Mouse (Mus musculus) macrophage (primary cell): ENCODE data around the gene Ccdc8. TPM values are rescaled to one million over a fixed set of nuclear protein-coding genes. Genes with fewer than 3 reads are reported as not detected.

ENCODE experiments used
- H3K27ac ChIP-seq: fragments of 350-480 bp; formaldehyde crosslinking; 2 replicates; pipeline ENCODE4 v1.9.0; 2021
- H3K36me3 ChIP-seq: fragments of 350-480 bp; formaldehyde crosslinking; 2 replicates; pipeline ENCODE4 v1.9.0; 2021; ENCODE audit errors: inconsistent target
- H3K4me3 ChIP-seq: fragments of 350-480 bp; formaldehyde crosslinking; 2 replicates; pipeline ENCODE4 v1.9.0; 2021; ENCODE audit errors: inconsistent target
- H3K79me2 ChIP-seq: fragments of 350-480 bp; formaldehyde crosslinking; 2 replicates; pipeline ENCODE4 v1.9.0; 2021; ENCODE audit errors: inconsistent target
- WGBS: methylation state at CpG from one replicate; pipeline ENCODE4 v1.1.7; 2026; ENCODE audit warnings: inconsistent platforms; ENCODE audit not compliant: missing documents; 5-methylcytosine and 5-hydroxymethylcytosine counted together
- polyA plus RNA-seq: library from polyadenylated mRNA; stranded (reverse); fragments of 250-400 nt; gene quantifications from 3 replicates; pipeline ENCODE4 v1.2.4, GENCODE M21; 2018; ENCODE audit warnings: inconsistent platforms

Ccdc8 gene
- polyA plus RNA-seq, 1 experiment from 2014 or later, result 0.03 TPM

DNA sequence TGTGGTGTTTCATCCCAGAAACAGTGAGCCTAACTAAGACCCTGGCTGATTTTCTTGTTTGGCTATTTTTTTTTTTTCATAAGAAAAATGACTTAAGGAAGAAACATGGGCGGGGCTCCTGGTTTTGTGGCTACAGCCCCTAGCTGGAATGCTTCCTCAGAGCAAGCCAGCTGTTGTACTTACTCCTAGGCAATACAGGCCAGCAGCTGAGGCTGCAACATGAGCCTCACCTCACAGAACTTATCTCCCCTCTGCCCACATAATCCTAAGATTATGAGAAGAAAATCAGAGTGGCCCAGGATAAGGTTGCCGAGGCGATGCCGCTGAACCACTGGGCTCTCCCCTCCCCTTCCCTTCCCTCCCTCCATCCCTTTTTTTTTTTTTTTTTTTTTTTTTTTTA, 36.8 kb upstream of the Ccdc8 start:
- no peaks in the 10 kb centered on the region for H3K36me3 ChIP-seq
- WGBS, result 71% methylated on average over 3 of the region's 4 CpGs
- H3K4me3 ChIP-seq, result no peak overlapping the region
- no peaks in the 10 kb centered on the region for H3K79me2 ChIP-seq
- H3K27ac ChIP-seq, result no peak overlapping the region

DNA sequence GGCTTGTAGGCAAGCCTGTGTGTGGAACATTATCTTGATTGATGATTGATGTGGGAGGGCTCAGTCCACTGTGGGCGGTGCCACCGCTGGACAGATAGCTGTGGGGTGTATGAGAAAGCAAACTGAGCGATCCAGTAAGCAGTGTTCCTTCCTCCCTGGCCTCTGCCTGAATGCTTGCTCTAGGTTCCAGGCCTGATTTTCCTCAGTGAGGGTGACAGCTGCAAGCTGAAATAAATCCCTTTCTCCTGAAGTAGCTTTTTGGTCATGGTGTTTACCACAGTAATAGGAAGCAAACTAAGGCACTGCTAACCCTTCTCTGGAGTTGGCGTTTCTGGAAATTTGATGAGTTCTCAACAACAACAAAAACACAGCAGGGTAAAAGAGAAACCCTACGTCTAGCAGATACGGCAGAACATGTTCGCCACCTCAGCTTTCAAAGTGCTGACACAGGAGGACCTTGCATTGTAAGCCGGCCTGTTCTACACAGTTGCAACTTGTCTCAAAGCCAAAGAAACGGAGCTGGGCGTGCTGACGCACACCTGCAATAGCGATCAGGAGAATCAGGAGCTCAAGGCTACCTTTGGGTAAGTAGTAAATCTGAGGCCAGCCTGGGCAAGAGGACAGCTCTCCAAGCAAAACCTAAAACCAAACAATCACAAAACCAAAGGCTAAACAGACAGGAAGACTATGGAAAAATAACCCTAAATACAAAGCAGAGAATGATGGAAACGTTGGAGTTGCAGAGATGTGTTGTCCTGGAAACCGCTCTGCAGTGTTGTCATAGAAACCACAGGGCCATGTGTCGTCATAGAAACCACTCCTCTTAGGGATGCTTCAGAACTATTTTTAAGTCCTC, 35.9 kb upstream of the Ccdc8 start:
- H3K36me3 ChIP-seq, result no peaks in the 10 kb centered on the region
- no peak overlapping the region for H3K4me3 ChIP-seq
- no peak overlapping the region for H3K27ac ChIP-seq
- WGBS, result 85% methylated on average over 15 of the region's 15 CpGs
- no peaks in the 10 kb centered on the region for H3K79me2 ChIP-seq

DNA sequence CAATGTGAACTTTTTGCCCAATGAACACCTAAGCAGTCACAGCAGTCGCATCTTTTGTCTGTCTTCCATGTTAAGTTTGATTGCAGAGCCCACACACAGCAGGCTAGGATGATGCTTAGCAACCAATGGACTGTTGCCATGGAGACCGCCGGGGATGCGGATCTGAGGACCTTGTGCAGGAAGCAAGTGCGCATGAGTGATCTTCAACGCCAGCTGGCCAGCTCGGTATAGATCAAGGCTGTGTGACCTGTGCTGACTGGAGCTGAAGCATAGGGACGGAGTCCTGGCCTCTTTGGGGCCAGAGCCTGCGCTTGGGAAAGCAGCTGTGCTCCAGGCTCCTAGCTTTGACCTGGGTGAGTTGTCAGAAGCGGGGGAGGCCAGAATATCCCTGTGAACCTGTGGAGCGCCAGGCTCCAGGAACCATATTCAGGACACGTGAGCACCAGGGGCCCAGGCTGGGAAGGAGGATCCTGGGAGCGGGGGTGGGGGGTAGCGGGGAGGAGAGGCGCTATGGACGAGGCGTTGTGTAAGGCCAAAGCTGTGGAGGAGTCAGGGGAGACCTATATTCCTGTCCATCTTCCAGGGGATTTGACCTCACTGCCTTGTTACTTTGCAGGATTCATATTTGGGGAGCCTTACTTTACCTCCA, 32.8 kb upstream of the Ccdc8 start, which contains the start of gene Pnmal1:
Gene Pnmal1 (plus strand): TSS at position 141 of the 649 bp plus-strand sequence.
- H3K27ac ChIP-seq, result no peak within 1 kb of the TSS
- no peaks in the 10 kb centered on the region for H3K36me3 ChIP-seq
- H3K4me3 ChIP-seq, result no peak within 1 kb of the TSS
- no peaks in the 10 kb centered on the region for H3K79me2 ChIP-seq
- WGBS, result 64% methylated on average over 16 of the region's 17 CpGs

DNA sequence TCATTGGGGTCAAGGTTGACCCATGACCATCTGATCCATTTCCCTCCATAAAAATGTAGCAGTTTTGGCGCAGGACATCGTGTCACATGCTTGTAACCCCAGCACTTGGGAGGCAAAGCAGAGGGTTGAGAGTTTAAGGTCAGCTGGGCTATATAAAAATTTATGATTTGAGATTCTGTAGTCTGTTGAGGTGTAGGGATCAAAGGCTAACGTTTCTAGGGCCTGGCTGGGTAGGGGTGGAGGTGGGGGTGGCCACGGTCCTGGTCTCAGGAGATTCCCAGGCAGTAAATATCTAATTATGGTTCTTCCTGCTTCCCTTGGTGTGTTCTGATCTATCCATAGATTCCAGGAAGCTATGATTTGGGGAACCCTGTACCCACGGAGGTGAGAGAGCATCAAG, 30.8 kb upstream of the Ccdc8 start:
- H3K36me3 ChIP-seq, result no peaks in the 10 kb centered on the region
- no peaks in the 10 kb centered on the region for H3K79me2 ChIP-seq
- no peak overlapping the region for H3K4me3 ChIP-seq
- H3K27ac ChIP-seq, result no peak overlapping the region
- WGBS, result 83% methylated on average over 5 of the region's 5 CpGs

DNA sequence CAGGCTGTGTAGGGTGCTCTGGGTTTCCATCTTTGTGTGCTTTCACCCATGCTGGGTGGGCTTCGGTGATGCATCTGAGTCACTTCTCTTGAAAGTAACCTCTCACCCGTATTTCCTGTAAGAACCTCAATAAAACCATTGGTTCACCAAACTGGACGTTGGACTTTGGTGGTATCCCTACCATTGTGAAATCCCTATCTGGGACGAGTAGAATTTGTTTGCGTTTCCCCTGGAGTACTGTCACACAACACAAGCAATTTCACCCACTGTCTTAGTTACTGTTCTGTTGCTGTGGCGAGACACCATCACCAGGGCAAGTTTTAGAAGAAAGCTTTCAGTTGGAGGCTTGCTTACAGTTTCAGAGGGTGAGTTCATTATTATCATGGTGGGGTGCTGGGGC, 24.1 kb upstream of the Ccdc8 start:
- Histone ChIP-seq H3K27ac (no peak overlapping the region), H3K4me3 (no peak overlapping the region)

DNA sequence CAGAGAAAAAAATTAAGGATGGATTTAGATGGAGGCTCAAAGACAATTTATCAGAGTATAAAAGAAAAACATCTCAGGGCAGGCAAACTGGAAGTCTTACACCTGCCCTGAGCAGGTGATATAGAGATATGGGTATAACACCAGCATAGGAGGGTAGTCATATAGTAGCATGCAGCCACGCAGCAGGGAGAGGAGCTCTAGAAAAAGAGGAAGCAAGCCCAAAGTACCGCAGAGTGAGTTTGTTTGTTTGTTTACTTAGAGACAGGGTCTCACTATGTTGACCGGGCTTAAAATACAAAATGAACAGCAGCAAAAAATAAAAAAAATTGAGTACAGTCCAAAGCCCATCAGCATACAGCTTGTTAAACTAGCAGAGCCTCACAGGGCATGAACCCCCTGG, 21.3 kb upstream of the Ccdc8 start:
- Histone ChIP-seq H3K4me3 (no peak overlapping the region), H3K79me2 (no peaks in the 10 kb centered on the region), H3K27ac (no peak overlapping the region), H3K36me3 (no peaks in the 10 kb centered on the region)
- WGBS, result 23% methylated on average over 3 of the region's 3 CpGs

More for the DNA sequence above, 24.1 kb upstream of the Ccdc8 start:
- Histone ChIP-seq H3K36me3 (no peaks in the 10 kb centered on the region), H3K79me2 (no peaks in the 10 kb centered on the region)
- WGBS, result 69% methylated on average over 6 of the region's 6 CpGs

DNA sequence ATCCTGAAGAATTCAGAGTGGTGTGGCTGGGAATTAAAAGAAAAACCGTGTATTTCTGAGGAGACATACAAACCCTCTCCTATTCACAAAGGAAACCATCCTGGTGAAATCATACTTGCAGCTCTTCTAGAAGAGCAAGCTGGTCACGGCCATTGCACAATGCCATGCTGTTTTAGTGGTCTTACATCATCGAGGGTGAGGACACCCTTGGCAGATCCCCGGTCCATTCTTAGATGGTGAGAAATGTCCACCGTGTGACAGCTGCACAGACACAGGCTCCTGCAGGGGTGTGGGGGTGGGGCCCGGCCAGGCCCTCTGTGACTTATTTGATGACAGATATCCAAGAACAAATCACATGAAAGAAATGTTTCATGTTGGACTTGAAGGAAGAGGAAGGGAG, 18.5 kb upstream of the Ccdc8 start:
- Histone ChIP-seq H3K4me3 (no peak overlapping the region), H3K36me3 (no peaks in the 10 kb centered on the region), H3K27ac (no peak overlapping the region), H3K79me2 (no peaks in the 10 kb centered on the region)
- 13% methylated on average over 6 of the region's 6 CpGs for WGBS

DNA sequence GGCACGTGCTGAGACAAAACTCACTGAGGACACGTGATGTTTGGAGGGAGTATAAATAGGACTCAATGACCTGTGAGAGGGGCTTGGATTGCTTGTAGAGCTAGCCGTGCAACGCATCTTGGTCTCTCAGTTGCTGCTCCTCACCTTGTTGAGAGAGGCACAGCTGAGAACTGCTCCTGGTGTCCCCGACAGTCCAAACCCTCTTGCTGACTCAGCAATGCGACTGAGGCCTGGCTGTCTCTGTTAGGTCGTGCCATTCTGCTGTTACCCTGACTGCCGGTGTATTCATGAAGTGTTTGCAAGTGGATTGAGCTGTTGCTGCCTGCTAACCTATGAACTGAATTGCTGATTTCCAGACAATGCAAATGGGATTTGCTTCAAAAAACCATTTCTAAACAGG, 16.2 kb upstream of the Ccdc8 start:
- WGBS, result 92% methylated on average over 8 of the region's 8 CpGs
- Histone ChIP-seq H3K79me2 (no peaks in the 10 kb centered on the region), H3K27ac (no peak overlapping the region), H3K36me3 (no peaks in the 10 kb centered on the region), H3K4me3 (no peak overlapping the region)

DNA sequence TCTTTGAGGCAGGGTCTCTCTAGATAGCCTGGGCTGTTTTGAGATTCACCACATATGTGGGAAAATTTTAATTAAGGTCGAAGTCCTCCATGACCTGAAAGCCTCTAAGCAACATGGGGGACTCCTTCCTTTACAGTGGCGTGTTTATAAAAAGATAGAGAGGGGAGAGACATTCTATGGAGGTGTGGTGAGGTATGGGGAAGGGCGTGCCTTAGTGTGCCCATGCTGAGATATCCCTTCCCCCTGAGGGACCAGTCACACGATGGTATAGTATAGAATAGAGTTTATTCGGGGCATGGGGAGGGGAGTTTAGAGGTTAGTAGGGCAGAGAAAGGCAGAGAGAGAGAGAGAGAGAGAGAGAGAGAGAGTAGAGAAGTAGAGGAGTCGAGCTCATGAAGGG, 14.3 kb upstream of the Ccdc8 start:
- 72% methylated on average over 6 of the region's 6 CpGs for WGBS
- Histone ChIP-seq H3K4me3 (no peak overlapping the region), H3K36me3 (no peaks in the 10 kb centered on the region), H3K79me2 (no peaks in the 10 kb centered on the region), H3K27ac (no peak overlapping the region)

DNA sequence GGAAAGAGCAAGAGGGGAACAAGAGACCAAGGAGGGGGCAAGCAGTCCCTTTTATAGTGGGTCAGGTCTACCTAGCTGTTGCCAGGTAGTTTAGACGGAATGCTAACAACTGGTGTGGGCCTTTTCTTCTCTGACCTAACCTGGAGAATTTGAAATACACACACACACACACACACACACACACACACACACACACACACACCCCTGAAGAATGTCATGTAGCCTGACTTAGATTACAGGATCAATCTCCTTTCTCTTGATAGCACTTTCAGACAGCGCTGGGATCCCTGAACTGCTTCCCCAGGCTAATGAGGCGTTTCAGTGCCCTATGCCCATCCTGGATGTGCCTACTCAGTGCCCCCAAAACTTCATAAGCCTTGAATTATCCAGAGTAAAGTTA, 13.9 kb upstream of the Ccdc8 start:
- Histone ChIP-seq H3K27ac (no peak overlapping the region), H3K36me3 (no peaks in the 10 kb centered on the region), H3K79me2 (no peaks in the 10 kb centered on the region), H3K4me3 (no peak overlapping the region)
- WGBS, result 95% methylated on average over 3 of the region's 3 CpGs

DNA sequence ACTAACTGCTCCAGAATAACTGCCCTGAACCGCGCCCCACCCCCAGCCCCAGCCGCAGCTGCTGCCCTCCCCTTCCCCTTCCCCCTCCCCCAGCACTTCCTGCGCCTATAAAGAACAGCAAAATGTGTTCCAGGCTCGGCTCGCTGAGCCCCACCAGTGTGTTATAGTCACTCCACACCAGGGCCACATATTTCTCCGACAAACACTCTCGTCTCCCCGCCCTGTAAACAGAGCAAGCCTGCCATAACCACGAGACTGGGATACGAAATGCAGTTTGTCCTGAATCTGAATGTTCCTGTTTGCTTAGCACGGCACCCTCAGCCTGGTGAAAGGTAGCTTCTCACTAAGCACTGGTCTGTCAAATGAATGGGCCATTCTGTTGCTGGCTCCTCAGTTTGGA, 12.2 kb upstream of the Ccdc8 start:
- WGBS, result 2% methylated on average over 12 of the region's 12 CpGs
- Histone ChIP-seq H3K36me3 (no peaks in the 10 kb centered on the region), H3K79me2 (no peaks in the 10 kb centered on the region), H3K4me3 (peak overlapping the region; percentile 3; the same call in 1 of the 2 replicates), H3K27ac (no peak overlapping the region)

DNA sequence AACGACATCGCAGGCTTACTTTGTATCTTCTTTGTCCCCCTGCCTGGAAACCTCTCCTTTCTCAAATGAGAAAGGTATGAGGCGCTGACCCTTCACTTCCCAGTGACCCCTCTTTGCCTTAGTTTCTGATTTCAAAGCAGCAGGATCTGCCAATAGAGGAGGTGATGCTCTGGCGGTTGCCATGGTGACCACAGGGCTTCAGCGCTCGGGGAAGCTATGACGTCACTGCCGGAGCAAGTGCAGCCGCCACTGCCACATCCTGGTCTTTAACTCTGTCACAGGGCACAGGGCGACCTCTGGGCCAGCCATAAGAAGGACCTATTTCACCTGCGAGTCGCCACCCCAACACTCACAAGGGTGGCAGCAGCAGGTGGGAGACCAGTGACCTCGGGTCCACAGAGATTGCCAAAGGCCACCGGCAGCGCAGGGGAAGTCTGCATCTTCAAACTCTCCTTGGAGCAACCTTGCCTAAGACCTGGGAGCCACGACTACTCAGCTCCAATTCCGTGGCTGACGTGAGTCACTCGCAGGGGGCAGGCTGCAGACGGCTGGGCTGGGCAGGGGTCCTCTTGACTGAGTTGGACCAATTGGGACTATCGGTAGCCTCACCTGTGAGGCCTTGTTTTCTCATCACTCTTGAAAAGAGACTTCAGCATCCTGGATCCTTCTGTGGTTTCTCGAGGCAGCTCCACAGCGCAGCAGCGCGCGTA, 9.5 kb upstream of the Ccdc8 start, which contains the start of gene Gm42372:
Gene Gm42372 (plus strand): TSS at position 228 of the 710 bp plus-strand sequence.
- Histone ChIP-seq H3K4me3 (no peak within 1 kb of the TSS), H3K27ac (no peak within 1 kb of the TSS), H3K36me3 (no peaks in the 10 kb centered on the region), H3K79me2 (no peaks in the 10 kb centered on the region)
- WGBS, result 39% methylated on average over 26 of the region's 26 CpGs

DNA sequence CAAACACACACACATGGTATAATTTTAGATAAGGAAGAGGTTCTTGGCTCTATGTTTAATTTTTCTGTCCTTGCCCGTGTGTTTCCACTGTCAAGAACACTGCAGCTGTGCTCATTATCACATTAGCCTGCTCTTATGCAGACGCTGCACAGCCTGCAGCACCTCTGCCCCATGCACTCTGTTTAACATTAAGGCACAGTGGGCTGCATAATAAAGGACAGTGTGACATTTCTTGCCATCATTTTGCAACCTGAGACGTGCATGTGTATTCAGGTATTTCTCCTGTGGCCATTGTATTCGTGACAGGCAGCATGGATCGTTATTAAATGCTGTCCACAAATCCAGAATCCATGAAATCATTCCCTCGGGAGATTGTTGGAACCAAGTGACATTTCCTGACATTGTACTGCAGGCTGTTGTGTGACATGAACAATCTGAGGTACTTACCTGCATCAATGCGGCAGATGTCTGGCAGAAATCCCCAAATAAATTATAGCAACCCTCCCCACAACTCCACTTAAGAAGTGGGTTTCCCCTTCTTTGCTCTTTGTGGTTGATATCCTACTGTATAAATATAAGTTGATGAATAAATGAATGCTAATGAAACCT, 4.9 kb upstream of the Ccdc8 start:
- no peak overlapping the region for H3K27ac ChIP-seq
- H3K79me2 ChIP-seq, result no peaks in the 10 kb centered on the region
- H3K36me3 ChIP-seq, result no peaks in the 10 kb centered on the region
- WGBS, result 91% methylated on average over 7 of the region's 7 CpGs
- H3K4me3 ChIP-seq, result no peak overlapping the region

DNA sequence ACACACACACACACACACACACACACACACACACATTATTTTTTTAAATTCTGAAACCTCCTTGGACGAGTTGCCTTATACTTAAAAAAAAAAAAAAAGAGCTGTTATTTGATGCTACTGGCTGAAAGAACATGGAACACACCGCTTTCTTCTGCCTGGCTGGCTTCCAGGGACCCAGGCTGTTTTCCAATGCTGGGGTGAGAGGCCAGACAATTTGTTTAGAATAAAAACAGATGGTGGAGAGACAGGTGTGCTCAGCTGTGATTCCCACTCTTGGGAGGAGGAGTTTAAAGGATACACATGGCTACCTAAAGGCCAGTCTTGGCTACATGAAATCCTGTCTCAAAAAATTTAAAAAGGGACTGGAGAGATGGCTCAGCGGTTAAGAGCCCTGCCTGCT, 4.1 kb upstream of the Ccdc8 start:
- Histone ChIP-seq H3K79me2 (no peaks in the 10 kb centered on the region), H3K27ac (no peak overlapping the region), H3K36me3 (no peaks in the 10 kb centered on the region), H3K4me3 (no peak overlapping the region)
- 76% methylated on average over 3 of the region's 3 CpGs for WGBS
